Mouse (Mus musculus) liver, embryonic 16.5 days (tissue): ENCODE measurements around the gene Odf2. TPM values are rescaled to one million over a fixed set of nuclear protein-coding genes. Genes with fewer than 3 reads are reported as not detected.

Experiments
- ATAC-seq: fragments of 200-750 bp; cut with Nextera tagmentation; 2 replicates; pipeline ENCODE4 v1.8.0; 2017; ENCODE audit warnings: low read depth, mild to moderate bottlenecking, moderate number of reproducible peaks, moderate library complexity
- H3K27ac ChIP-seq: fragments of 300-500 bp; sonication (generic); 2 replicates; pipeline ENCODE4 v1.5.1; 2014; ENCODE audit warnings: mild to moderate bottlenecking, low read length
- H3K27me3 ChIP-seq: fragments of 300-500 bp; sonication (generic); 2 replicates; pipeline ENCODE4 v1.6.1; 2014; ENCODE audit warnings: low read depth, low read length, mixed read lengths; ENCODE audit not compliant: control insufficient read depth, insufficient read depth
- H3K36me3 ChIP-seq: fragments of 300-500 bp; sonication (generic); 2 replicates; pipeline ENCODE4 v1.6.1; 2014; ENCODE audit warnings: mild to moderate bottlenecking; ENCODE audit not compliant: control insufficient read depth, insufficient read depth
- H3K4me1 ChIP-seq: fragments of 300-500 bp; sonication (generic); 2 replicates; pipeline ENCODE4 v1.6.1; 2014; ENCODE audit warnings: low read depth, low read length, mixed read lengths; ENCODE audit not compliant: control insufficient read depth
- H3K4me2 ChIP-seq: fragments of 300-500 bp; sonication (generic); 2 replicates; pipeline ENCODE4 v1.6.1; 2014; ENCODE audit warnings: low read depth, low read length, mixed read lengths
- H3K4me3 ChIP-seq: fragments of 300-500 bp; sonication (generic); 2 replicates; pipeline ENCODE4 v1.5.1; 2014; ENCODE audit warnings: low read depth, mild to moderate bottlenecking, low read length
- H3K9ac ChIP-seq: fragments of 300-500 bp; sonication (generic); 2 replicates; pipeline ENCODE4 v1.6.1; 2014; ENCODE audit warnings: low read depth, low read length
- H3K9me3 ChIP-seq: fragments of 300-500 bp; sonication (generic); replicated peaks from 2 replicates; pipeline ENCODE4 v1.6.1; 2016; ENCODE audit warnings: low read length; ENCODE audit not compliant: control insufficient read depth
- WGBS: fragments of 180-500 bp; shearing (Covaris S2); extraction: QIAGEN DNeasy Blood & Tissue Kit; methylation state at CpG from one replicate; pipeline ENCODE4 v1.1.7; 2014; ENCODE audit not compliant: insufficient replicate concordance; 5-methylcytosine and 5-hydroxymethylcytosine counted together
- polyA plus RNA-seq: library from polyadenylated mRNA; unstranded; fragments of >200 nt; fragmentation: Nextera tagmentation; extraction: Ambion mirVana; gene quantifications from 2 replicates; pipeline ENCODE4 v1.2.1, GENCODE M21; 2015

Gene Odf2
- polyA plus RNA-seq, 1 experiment from 2014 or later, result 32.6 TPM

GRCm38 (mm10) chr2:29849041-29849440, 40.0 kb upstream of the Odf2 start:
- H3K36me3 ChIP-seq, result no peaks in the 10 kb centered on the region
- no peak for ATAC-seq
- H3K27me3 ChIP-seq, result peaks cover 25% of the 10 kb centered on the region
- H3K9ac ChIP-seq, result no peak overlapping the region
- H3K27ac ChIP-seq, result no peak overlapping the region
- H3K9me3 ChIP-seq, result no peaks in the 10 kb centered on the region
- 54% methylated on average over 8 of the region's 8 CpGs for WGBS
- H3K4me2 ChIP-seq, result no peak overlapping the region
- no peaks in the 10 kb centered on the region for H3K4me1 ChIP-seq
- no peak overlapping the region for H3K4me3 ChIP-seq

DNA sequence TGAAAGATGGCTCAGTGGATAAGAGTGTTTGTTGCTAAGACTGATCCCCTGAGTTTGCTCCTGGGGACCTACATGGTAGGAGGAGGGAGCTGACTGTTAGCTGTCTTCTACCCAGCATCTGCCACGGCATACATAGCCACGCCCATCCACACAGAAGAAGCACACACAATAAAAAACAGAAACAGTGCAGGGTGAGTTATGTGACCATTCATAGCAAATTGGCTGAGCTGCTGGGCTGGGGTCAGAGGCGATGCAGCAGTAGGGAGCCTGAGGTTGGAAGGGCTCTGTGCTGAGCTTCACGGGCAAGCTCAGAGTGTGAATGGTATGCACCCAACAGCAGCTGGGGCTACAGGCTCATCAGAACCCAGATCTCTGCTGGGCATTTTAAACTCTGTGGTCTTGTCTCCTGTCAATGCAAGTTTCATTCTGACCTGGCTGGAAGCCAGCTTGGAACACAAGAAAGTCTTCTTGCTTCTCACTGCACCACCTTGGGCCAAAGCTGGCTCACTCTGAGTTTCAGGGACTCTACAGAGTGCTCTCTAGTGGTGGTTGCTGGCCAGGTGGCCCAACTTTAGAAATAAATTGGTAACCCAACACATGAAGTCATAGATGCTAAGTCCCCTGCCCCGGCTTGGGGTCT, 39.1 kb upstream of the Odf2 start:
- H3K27me3 ChIP-seq, result peaks cover 16% of the 10 kb centered on the region
- H3K27ac ChIP-seq, result no peak overlapping the region
- WGBS, result 42% methylated on average over 5 of the region's 5 CpGs
- H3K36me3 ChIP-seq, result no peaks in the 10 kb centered on the region
- H3K9ac ChIP-seq, result no peak overlapping the region
- no peak overlapping the region for H3K4me3 ChIP-seq
- no peaks in the 10 kb centered on the region for H3K9me3 ChIP-seq
- no peak overlapping the region for H3K4me2 ChIP-seq
- H3K4me1 ChIP-seq, result no peaks in the 10 kb centered on the region
- ATAC-seq, result no peak

GRCm38 (mm10) chr2:29852957-29853485, 36.0 kb upstream of the Odf2 start:
- H3K9me3 ChIP-seq, result no peaks in the 10 kb centered on the region
- H3K27ac ChIP-seq, result no peak overlapping the region
- H3K27me3 ChIP-seq, result peaks cover 8% of the 10 kb centered on the region; the same call in 1 of the 2 replicates
- 45% methylated on average over 4 of the region's 4 CpGs for WGBS
- no peaks in the 10 kb centered on the region for H3K36me3 ChIP-seq
- no peak overlapping the region for H3K4me2 ChIP-seq
- H3K4me1 ChIP-seq, result no peaks in the 10 kb centered on the region
- ATAC-seq, result no peak
- H3K4me3 ChIP-seq, result no peak overlapping the region
- no peak overlapping the region for H3K9ac ChIP-seq

- no peaks in the 10 kb centered on the region for H3K36me3 ChIP-seq
- no peak overlapping the region for H3K27ac ChIP-seq
- H3K27me3 ChIP-seq, result peaks cover 8% of the 10 kb centered on the region; the same call in 1 of the 2 replicates
- no peak overlapping the region for H3K9ac ChIP-seq
- no peak overlapping the region for H3K4me2 ChIP-seq
- H3K9me3 ChIP-seq, result no peaks in the 10 kb centered on the region
- no peaks in the 10 kb centered on the region for H3K4me1 ChIP-seq
- ATAC-seq, result no peak
- 74% methylated on average over 5 of the region's 5 CpGs for WGBS
- H3K4me3 ChIP-seq, result no peak overlapping the region
Observed at GRCm38 (mm10) chr2:29853736-29854135, 35.3 kb upstream of the Odf2 start.

DNA sequence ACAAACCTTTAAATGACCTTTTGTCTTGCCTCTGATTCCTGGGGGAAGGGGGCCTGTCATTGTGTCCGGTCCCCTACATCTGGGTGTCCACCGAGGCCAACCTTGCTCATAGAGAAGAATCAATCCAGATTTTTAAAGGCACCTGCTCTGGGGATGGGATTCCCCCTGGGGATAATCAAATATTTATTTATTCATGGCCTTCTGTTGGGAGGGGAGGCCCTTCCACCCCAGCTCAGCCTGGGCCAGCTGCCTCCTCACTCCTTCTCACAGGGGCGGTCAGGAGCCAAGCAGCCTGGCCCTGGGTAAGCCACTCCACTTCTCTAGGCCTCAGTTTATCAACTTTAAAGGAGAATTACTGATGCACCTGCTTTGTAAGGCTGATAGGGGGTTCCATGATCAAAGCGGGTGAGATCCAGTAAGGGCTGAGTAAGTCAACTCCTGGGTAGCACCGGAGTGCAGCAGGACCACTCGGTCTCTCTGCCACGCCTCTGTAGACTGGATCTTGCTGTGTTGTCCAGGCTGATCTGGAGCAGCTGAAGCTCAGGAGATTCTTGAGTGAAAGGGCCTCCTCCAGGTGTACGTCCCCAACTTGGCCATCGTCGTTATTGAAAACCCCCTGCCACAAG, 33.3 kb upstream of the Odf2 start:
- Histone ChIP-seq H3K4me2 (no peak overlapping the region), H3K27ac (no peak overlapping the region), H3K9ac (no peak overlapping the region), H3K27me3 (peaks cover 8% of the 10 kb centered on the region; the same call in 1 of the 2 replicates), H3K36me3 (no peaks in the 10 kb centered on the region), H3K4me1 (no peaks in the 10 kb centered on the region), H3K4me3 (no peak overlapping the region), H3K9me3 (no peaks in the 10 kb centered on the region)
- WGBS, result 67% methylated on average over 10 of the region's 10 CpGs
- no peak for ATAC-seq

DNA sequence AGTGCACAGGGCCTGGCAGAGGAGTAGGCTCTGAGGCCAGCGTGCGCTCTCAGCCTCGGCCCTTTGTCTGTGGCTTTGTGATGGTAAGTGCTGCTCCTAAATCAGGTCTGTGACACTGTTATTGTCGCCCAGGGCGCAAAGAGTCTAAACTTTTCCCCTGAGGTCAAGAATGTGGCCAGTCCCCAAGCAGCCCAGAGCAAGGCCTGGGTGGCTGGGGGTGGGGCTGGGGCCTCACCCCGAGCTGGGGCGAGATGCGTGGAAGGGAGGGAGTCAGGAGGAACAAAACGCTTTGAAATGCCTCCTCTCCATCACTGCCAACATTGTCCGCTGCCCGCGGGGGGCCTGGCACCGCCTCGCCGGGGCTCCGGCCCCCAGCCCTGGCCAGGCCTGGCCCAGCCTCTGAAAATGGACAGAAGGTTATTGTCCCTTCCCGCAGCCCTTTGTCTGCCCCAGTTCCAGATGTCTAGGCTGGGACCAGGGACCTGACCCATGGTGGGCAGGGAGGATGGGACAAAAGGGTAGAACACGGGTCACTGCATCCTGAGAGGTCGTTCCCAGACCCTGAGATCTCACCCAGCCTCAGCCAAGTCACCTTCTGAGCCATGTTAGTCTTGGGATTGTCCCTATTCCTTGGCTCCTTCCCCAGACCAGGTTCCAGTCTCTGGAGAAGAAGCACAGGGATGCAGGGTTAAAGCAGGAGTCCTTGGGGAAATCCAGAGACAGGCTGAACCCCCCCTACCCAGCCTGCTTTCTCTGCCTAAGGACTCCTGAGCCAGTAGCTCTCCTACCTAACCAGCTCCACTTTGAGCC, 32.4 kb upstream of the Odf2 start:
- no peak overlapping the region for H3K9ac ChIP-seq

GRCm38 (mm10) chr2:29857341-29857740, 31.7 kb upstream of the Odf2 start:
- Histone ChIP-seq H3K36me3 (no peaks in the 10 kb centered on the region), H3K4me2 (no peak overlapping the region), H3K4me3 (no peak overlapping the region), H3K4me1 (no peaks in the 10 kb centered on the region), H3K9ac (no peak overlapping the region), H3K27ac (no peak overlapping the region), H3K27me3 (peaks cover 8% of the 10 kb centered on the region; the same call in 1 of the 2 replicates), H3K9me3 (no peaks in the 10 kb centered on the region)
- no peak for ATAC-seq
- WGBS, result 40% methylated on average over 2 of the region's 2 CpGs

More for the DNA sequence above, 32.4 kb upstream of the Odf2 start:
- no peak overlapping the region for H3K4me3 ChIP-seq
- ATAC-seq, result no peak
- WGBS, result 30% methylated on average over 19 of the region's 19 CpGs
- H3K4me1 ChIP-seq, result no peaks in the 10 kb centered on the region
- H3K27ac ChIP-seq, result no peak overlapping the region
- H3K36me3 ChIP-seq, result no peaks in the 10 kb centered on the region
- no peaks in the 10 kb centered on the region for H3K9me3 ChIP-seq
- H3K27me3 ChIP-seq, result peaks cover 8% of the 10 kb centered on the region; the same call in 1 of the 2 replicates
- no peak overlapping the region for H3K4me2 ChIP-seq

GRCm38 (mm10) chr2:29857967-29858366, 31.1 kb upstream of the Odf2 start:
- no peak for ATAC-seq
- Histone ChIP-seq H3K27me3 (peaks cover 8% of the 10 kb centered on the region; the same call in 1 of the 2 replicates), H3K4me2 (no peak overlapping the region), H3K27ac (no peak overlapping the region), H3K9ac (no peak overlapping the region), H3K4me3 (no peak overlapping the region), H3K4me1 (no peaks in the 10 kb centered on the region), H3K9me3 (no peaks in the 10 kb centered on the region), H3K36me3 (no peaks in the 10 kb centered on the region)
- 72% methylated on average over 5 of the region's 5 CpGs for WGBS
